Mouse (Mus musculus): ENCODE measurements at regions not wholly inside any gene's neighbourhood (a gene's known extent, or its start where the extent isn't known, plus 50 kb on each side); places are given as distances from the start of the nearest gene placed in this dataset.

- TF ChIP-seq POLR2A (IDR thresholded peaks at IDR 0.05; ENCODE audit: low read depth, low read length), result no peak
- no peak for TF ChIP-seq CTCF (conservative IDR thresholded peaks at IDR 0.05; ENCODE audit: insufficient read depth, insufficient read length, low read depth, low read length)
- 46% methylated on average over 3 of the region's 3 CpGs for WGBS
- H3K27ac ChIP-seq (ENCODE audit: insufficient read depth, low read depth, low read length), result no peak overlapping the region
- H3K4me3 ChIP-seq (ENCODE audit: insufficient read depth, low read depth, low read length), result no peak overlapping the region
- no peaks in the 10 kb centered on the region for H3K4me1 ChIP-seq (ENCODE audit: control insufficient read depth, insufficient read depth, low read length)
- no peak for DNase-seq
- H3K36me3 ChIP-seq (ENCODE audit: control insufficient read depth, insufficient read depth, low read length), result no peaks in the 10 kb centered on the region
- H3K27me3 ChIP-seq (replicated peaks; ENCODE audit: control insufficient read depth, insufficient read depth, low read length), result no peaks in the 10 kb centered on the region; the same call in 1 of the 2 replicates
Measured at GRCm38 (mm10) chr7:69991982-69992381, 374.6 kb downstream of the Nr2f2 start.

- Histone ChIP-seq H3K4me1 (ENCODE audit: control insufficient read depth, insufficient read depth, low read length) (no peaks in the 10 kb centered on the region), H3K27ac (ENCODE audit: insufficient read depth, low read depth, low read length) (no peak overlapping the region), H3K27me3 (replicated peaks; ENCODE audit: control insufficient read depth, insufficient read depth, low read length) (no peaks in the 10 kb centered on the region; the same call in 1 of the 2 replicates), H3K36me3 (ENCODE audit: control insufficient read depth, insufficient read depth, low read length) (no peaks in the 10 kb centered on the region), H3K4me3 (ENCODE audit: insufficient read depth, low read depth, low read length) (no peak overlapping the region)
- 41% methylated on average over 5 of the region's 5 CpGs for WGBS
- no peak for DNase-seq
- TF ChIP-seq POLR2A (IDR thresholded peaks at IDR 0.05; ENCODE audit: low read depth, low read length) (no peak), CTCF (conservative IDR thresholded peaks at IDR 0.05; ENCODE audit: insufficient read depth, insufficient read length, low read depth, low read length) (no peak)
Measured at GRCm38 (mm10) chr7:69988704-69989103, 377.8 kb downstream of the Nr2f2 start.

GRCm38 (mm10) chr7:69981301-69981700 lies 385.2 kb downstream of the Nr2f2 start:
- Histone ChIP-seq H3K4me3 (ENCODE audit: insufficient read depth, low read depth, low read length) (no peak overlapping the region), H3K27me3 (replicated peaks; ENCODE audit: control insufficient read depth, insufficient read depth, low read length) (no peaks in the 10 kb centered on the region), H3K27ac (ENCODE audit: insufficient read depth, low read depth, low read length) (no peak overlapping the region), H3K4me1 (ENCODE audit: control insufficient read depth, insufficient read depth, low read length) (no peaks in the 10 kb centered on the region), H3K36me3 (ENCODE audit: control insufficient read depth, insufficient read depth, low read length) (no peaks in the 10 kb centered on the region)
- no peak for TF ChIP-seq CTCF (conservative IDR thresholded peaks at IDR 0.05; ENCODE audit: insufficient read depth, insufficient read length, low read depth, low read length)
- no peak for TF ChIP-seq POLR2A (IDR thresholded peaks at IDR 0.05; ENCODE audit: low read depth, low read length)
- WGBS, result 79% methylated on average over 2 of the region's 2 CpGs
- DNase-seq, result no peak

- H3K36me3 ChIP-seq (ENCODE audit: control insufficient read depth, insufficient read depth, low read length), result no peaks in the 10 kb centered on the region
- no peak overlapping the region for H3K4me3 ChIP-seq (ENCODE audit: insufficient read depth, low read depth, low read length)
- no peak for TF ChIP-seq CTCF (conservative IDR thresholded peaks at IDR 0.05; ENCODE audit: insufficient read depth, insufficient read length, low read depth, low read length)
- no peak for TF ChIP-seq POLR2A (IDR thresholded peaks at IDR 0.05; ENCODE audit: low read depth, low read length)
- 79% methylated on average over 3 of the region's 3 CpGs for WGBS
- no peak overlapping the region for H3K27ac ChIP-seq (ENCODE audit: insufficient read depth, low read depth, low read length)
- no peaks in the 10 kb centered on the region for H3K4me1 ChIP-seq (ENCODE audit: control insufficient read depth, insufficient read depth, low read length)
- DNase-seq, result no peak
- no peaks in the 10 kb centered on the region; the same call in 1 of the 2 replicates for H3K27me3 ChIP-seq (replicated peaks; ENCODE audit: control insufficient read depth, insufficient read depth, low read length)
Measured at GRCm38 (mm10) chr7:69976369-69976768, 390.2 kb downstream of the Nr2f2 start.

GRCm38 (mm10) chr7:69964002-69964401 lies 402.5 kb downstream of the Nr2f2 start:
- Histone ChIP-seq H3K36me3 (ENCODE audit: control insufficient read depth, insufficient read depth, low read length) (no peaks in the 10 kb centered on the region), H3K27me3 (replicated peaks; ENCODE audit: control insufficient read depth, insufficient read depth, low read length) (no peaks in the 10 kb centered on the region), H3K4me3 (ENCODE audit: insufficient read depth, low read depth, low read length) (no peak overlapping the region), H3K4me1 (ENCODE audit: control insufficient read depth, insufficient read depth, low read length) (no peaks in the 10 kb centered on the region), H3K27ac (ENCODE audit: insufficient read depth, low read depth, low read length) (no peak overlapping the region)
- DNase-seq, result no peak
- TF ChIP-seq POLR2A (IDR thresholded peaks at IDR 0.05; ENCODE audit: low read depth, low read length) (no peak), CTCF (conservative IDR thresholded peaks at IDR 0.05; ENCODE audit: insufficient read depth, insufficient read length, low read depth, low read length) (no peak)
- WGBS, result 72% methylated on average over 8 of the region's 8 CpGs

- WGBS, result 43% methylated on average over 6 of the region's 6 CpGs
- Histone ChIP-seq H3K27me3 (replicated peaks; ENCODE audit: control insufficient read depth, insufficient read depth, low read length) (no peaks in the 10 kb centered on the region), H3K4me3 (ENCODE audit: insufficient read depth, low read depth, low read length) (no peak overlapping the region), H3K27ac (ENCODE audit: insufficient read depth, low read depth, low read length) (no peak overlapping the region), H3K4me1 (ENCODE audit: control insufficient read depth, insufficient read depth, low read length) (no peaks in the 10 kb centered on the region), H3K36me3 (ENCODE audit: control insufficient read depth, insufficient read depth, low read length) (no peaks in the 10 kb centered on the region)
- no peak for DNase-seq
- TF ChIP-seq POLR2A (IDR thresholded peaks at IDR 0.05; ENCODE audit: low read depth, low read length) (no peak), CTCF (conservative IDR thresholded peaks at IDR 0.05; ENCODE audit: insufficient read depth, insufficient read length, low read depth, low read length) (no peak)
Measured at GRCm38 (mm10) chr7:69950221-69950670, 416.3 kb downstream of the Nr2f2 start.

- Histone ChIP-seq H3K36me3 (ENCODE audit: control insufficient read depth, insufficient read depth, low read length) (no peaks in the 10 kb centered on the region), H3K27me3 (replicated peaks; ENCODE audit: control insufficient read depth, insufficient read depth, low read length) (no peaks in the 10 kb centered on the region), H3K4me3 (ENCODE audit: insufficient read depth, low read depth, low read length) (no peak overlapping the region), H3K27ac (ENCODE audit: insufficient read depth, low read depth, low read length) (no peak overlapping the region), H3K4me1 (ENCODE audit: control insufficient read depth, insufficient read depth, low read length) (no peaks in the 10 kb centered on the region)
- DNase-seq, result peak; percentile 43
- WGBS, result 26% methylated on average over 10 of the region's 10 CpGs
- TF ChIP-seq POLR2A (IDR thresholded peaks at IDR 0.05; ENCODE audit: low read depth, low read length) (no peak), CTCF (conservative IDR thresholded peaks at IDR 0.05; ENCODE audit: insufficient read depth, insufficient read length, low read depth, low read length) (no peak)
Measured at GRCm38 (mm10) chr7:69949647-69950121, 416.9 kb downstream of the Nr2f2 start.
